In genomic region chr10:42579475-42580130, GRCm38 (mm10) we compare ENCODE assay signal across 8 mouse cellular contexts. TPM values are rescaled to one million over a fixed set of nuclear protein-coding genes. Genes with fewer than 3 reads are reported as not detected.
A peak's percentile ranks its signal among the peaks of the same experiment; 100 is the strongest.
DNase-seq lines count a peak whose midpoint lies in the region; ATAC-seq lines count a peak whose summit lies in the region.
"Had no signal": no experiment of that assay in that cellular context is flagged by ENCODE, and none has a peak within 500 bp of the region (broad histone marks: within the 10 kb centered on the region; RNA-seq: fewer than 3 reads in every experiment).

No protein-coding gene starts in this region.

- peaks cover 95% of the 10 kb centered on the region for H3K27me3 ChIP-seq in megakaryocyte, embryonic 14.5 days (replicated peaks)
- H3K27me3 ChIP-seq in forebrain, embryonic 11.5 days (ENCODE audit: control insufficient read depth, insufficient read depth, low read length): peaks cover 4% of the 10 kb centered on the region
- H3K27me3 ChIP-seq in limb, embryonic 11.5 days (ENCODE audit: control insufficient read depth, insufficient read depth, low read length): peaks cover 91% of the 10 kb centered on the region

- H3K27ac ChIP-seq in forebrain, embryonic 11.5 days (ENCODE audit: low read depth, low read length): peak overlapping the region; percentile 94
- no peak overlapping the region for H3K27ac ChIP-seq in limb, embryonic 11.5 days (replicated peaks; ENCODE audit: low read depth, low read length)
- H3K27ac ChIP-seq: liver, embryonic 14.5 days had no signal

- peaks cover 9% of the 10 kb centered on the region; the same call in 1 of the 2 replicates for H3K9me3 ChIP-seq in megakaryocyte, embryonic 14.5 days
- no peaks in the 10 kb centered on the region for H3K9me3 ChIP-seq in forebrain, embryonic 11.5 days (ENCODE audit: control insufficient read depth, low read length)
- H3K9me3 ChIP-seq in limb, embryonic 11.5 days (ENCODE audit: control insufficient read depth, low read length): no peaks in the 10 kb centered on the region

- peak overlapping the region; percentile 99 for H3K9ac ChIP-seq in forebrain, embryonic 11.5 days (ENCODE audit: low read length)
- H3K9ac ChIP-seq in limb, embryonic 11.5 days (ENCODE audit: low read length): no peak overlapping the region
- H3K9ac ChIP-seq: liver, embryonic 14.5 days had no signal

- WGBS in forebrain, embryonic 11.5 days: under 1% methylated on average over 39 of the region's 41 CpGs
- under 1% methylated on average over 41 of the region's 41 CpGs for WGBS in limb, embryonic 11.5 days

- peaks cover 66% of the 10 kb centered on the region for H3K4me1 ChIP-seq in megakaryocyte, embryonic 14.5 days
- H3K4me1 ChIP-seq in forebrain, embryonic 11.5 days (replicated peaks; ENCODE audit: control insufficient read depth, insufficient read depth, low read length): peaks cover 24% of the 10 kb centered on the region
- H3K4me1 ChIP-seq in limb, embryonic 11.5 days (ENCODE audit: control insufficient read depth, insufficient read depth, low read length): peaks cover 19% of the 10 kb centered on the region

- peak overlapping the region; percentile 92 for H3K4me2 ChIP-seq in forebrain, embryonic 11.5 days (ENCODE audit: low read depth, low read length, severe bottlenecking)
- H3K4me2 ChIP-seq in limb, embryonic 11.5 days (ENCODE audit: low read depth, severe bottlenecking): no peak overlapping the region

- ATAC-seq in megakaryocyte, adult 5-6 weeks (ENCODE audit: poor library complexity, severe bottlenecking): no peak
- ATAC-seq in forebrain, embryonic 11.5 days (replicated peaks; ENCODE audit: low FRiP score): peak; percentile 42
- no peak for ATAC-seq in limb, embryonic 11.5 days (ENCODE audit: insufficient number of reproducible peaks, low FRiP score, low TSS enrichment, low read depth)

- DNase-seq in forebrain, embryonic 11.5 days (ENCODE audit: low spot score): peak; percentile 84
- DNase-seq in limb, embryonic 11.5 days (ENCODE audit: low spot score): peak; percentile 48
- DNase-seq in adrenal gland, adult 8-10 months: no peak
- DNase-seq in left cerebral cortex, adult 9 months (ENCODE audit: low spot score in 2 of 2): no peak
- no peak for DNase-seq in right cerebral cortex, adult 18-20 months

- peak overlapping the region; percentile 65 for H3K4me3 ChIP-seq in megakaryocyte, embryonic 14.5 days (replicated peaks)
- peak overlapping the region; percentile 74 for H3K4me3 ChIP-seq in forebrain, embryonic 11.5 days (ENCODE audit: low read depth, low read length)
- H3K4me3 ChIP-seq in limb, embryonic 11.5 days (ENCODE audit: low read depth, low read length): no peak overlapping the region

- no peaks in the 10 kb centered on the region for H3K36me3 ChIP-seq in megakaryocyte, embryonic 14.5 days (replicated peaks; ENCODE audit: low read length)
- H3K36me3 ChIP-seq in forebrain, embryonic 11.5 days (ENCODE audit: control insufficient read depth, insufficient read depth, low read length): no peaks in the 10 kb centered on the region; the same call in 1 of the 2 replicates
- no peaks in the 10 kb centered on the region for H3K36me3 ChIP-seq in limb, embryonic 11.5 days (ENCODE audit: control insufficient read depth, insufficient read depth, low read length)

RNA-seq across cellular contexts. Expression of gene Nr2e1, which starts 3.8 kb away (rescaled TPM):
- polyA plus RNA-seq in megakaryocyte, embryonic 14.5 days (2012; ENCODE audit: insufficient read depth, low replicate concordance): not detected in 2 replicates
- total RNA-seq in megakaryocyte, adult 5-6 weeks (2015): not detected in 2 replicates
- not detected in 2 replicates for total RNA-seq in megakaryocyte, adult 5-6 weeks (2017)
- 117 and 119 TPM in 2 replicates for polyA plus RNA-seq in forebrain, embryonic 11.5 days (2014; fragmentation: Nextera tagmentation; extraction: Ambion mirVana)
- polyA plus RNA-seq in limb, embryonic 11.5 days (2014; fragmentation: Nextera tagmentation; extraction: Ambion mirVana): not detected in 2 replicates
- total RNA-seq in adrenal gland, adult 8-10 months (2022): not detected
- polyA plus RNA-seq: liver, embryonic 14.5 days had no signal

RNA-seq across cellular contexts. Expression of gene Ostm1, which starts 4.0 kb away (rescaled TPM):
- polyA plus RNA-seq in megakaryocyte, embryonic 14.5 days (2012; ENCODE audit: insufficient read depth, low replicate concordance): 7.5 and 13.0 TPM in 2 replicates
- 63.0 and 70.6 TPM in 2 replicates for total RNA-seq in megakaryocyte, adult 5-6 weeks (2015)
- 80.5 and 83.1 TPM in 2 replicates for total RNA-seq in megakaryocyte, adult 5-6 weeks (2017)
- polyA plus RNA-seq in forebrain, embryonic 11.5 days (2014; fragmentation: Nextera tagmentation; extraction: Ambion mirVana): 54.6 and 59.0 TPM in 2 replicates
- 8.0 and 8.2 TPM in 2 replicates for polyA plus RNA-seq in limb, embryonic 11.5 days (2014; fragmentation: Nextera tagmentation; extraction: Ambion mirVana)
- 10 to 100 TPM; 31.6 to 39.0 (median 36.8) TPM for total RNA-seq in adrenal gland, adult 8-10 months (2022)

Comparison
In these comparisons a context has a peak if more than half of its experiments do, and no peak if none do; other contexts are left out.
1. DNase-seq: peak in forebrain, embryonic 11.5 days (single experiment) and limb, embryonic 11.5 days (single experiment); none in adrenal gland, adult 8-10 months (single experiment), left cerebral cortex, adult 9 months (0 of 2) and right cerebral cortex, adult 18-20 months (single experiment).
2. RNA of gene Nr2e1, which starts 3.8 kb away (polyA plus RNA-seq): 117 to 119 TPM in forebrain, embryonic 11.5 days; not detected in megakaryocyte, embryonic 14.5 days and not detected in limb, embryonic 11.5 days; every median in the first group is over 100 times any median in the second.